Mouse (Mus musculus): Measurements from ENCODE around the gene Zfp704. TPM values are rescaled to one million over a fixed set of nuclear protein-coding genes. Genes with fewer than 3 reads are reported as not detected.

Gene Zfp704
- polyA plus RNA-seq, 2 experiments = 13.4 to 13.8 TPM

- no peak for ATAC-seq (ENCODE audit: low FRiP score, low read depth)
- Histone ChIP-seq H3K9ac (ENCODE audit: low read depth, low read length, severe bottlenecking) (no peak overlapping the region), H3K36me3 (ENCODE audit: control insufficient read depth, insufficient read depth, low read length) (peaks cover 5% of the 10 kb centered on the region; the same call in 1 of the 2 replicates), H3K4me2 (replicated peaks; ENCODE audit: low read depth, low read length, severe bottlenecking) (no peak overlapping the region; the same call in 1 of the 2 replicates), H3K27me3 (ENCODE audit: control insufficient read depth, insufficient read depth, low read length) (no peaks in the 10 kb centered on the region), H3K4me3 (replicated peaks; ENCODE audit: low read length) (no peak overlapping the region), H3K9me3 (ENCODE audit: control insufficient read depth, low read length) (no peaks in the 10 kb centered on the region), H3K4me1 (ENCODE audit: control insufficient read depth, insufficient read depth, low read length) (peaks cover 19% of the 10 kb centered on the region), H3K27ac (replicated peaks; ENCODE audit: low read depth, low read length) (no peak overlapping the region; the same call in 1 of the 2 replicates)
- peak; percentile 23 for DNase-seq (ENCODE audit: low spot score)
- WGBS = 33% methylated on average over 10 of the region's 10 CpGs
- TF ChIP-seq POLR2A (IDR thresholded peaks at IDR 0.05; ENCODE audit: borderline replicate concordance, extremely low read depth, insufficient read depth, insufficient read length) = no peak
Measured at GRCm38 (mm10) chr3:9568565-9569228, 41.2 kb downstream of the Zfp704 start.

GRCm38 (mm10) chr3:9567948-9568347 is 41.9 kb downstream of the Zfp704 start:
- DNase-seq (ENCODE audit: low spot score) (no peak), ATAC-seq (ENCODE audit: low FRiP score, low read depth) (no peak)
- Histone ChIP-seq H3K36me3 (ENCODE audit: control insufficient read depth, insufficient read depth, low read length) (peaks cover 6% of the 10 kb centered on the region), H3K9me3 (ENCODE audit: control insufficient read depth, low read length) (no peaks in the 10 kb centered on the region), H3K27me3 (ENCODE audit: control insufficient read depth, insufficient read depth, low read length) (no peaks in the 10 kb centered on the region), H3K4me3 (replicated peaks; ENCODE audit: low read length) (no peak overlapping the region), H3K9ac (ENCODE audit: low read depth, low read length, severe bottlenecking) (no peak overlapping the region), H3K4me2 (replicated peaks; ENCODE audit: low read depth, low read length, severe bottlenecking) (no peak overlapping the region; the same call in 1 of the 2 replicates), H3K27ac (replicated peaks; ENCODE audit: low read depth, low read length) (no peak overlapping the region), H3K4me1 (ENCODE audit: control insufficient read depth, insufficient read depth, low read length) (peaks cover 15% of the 10 kb centered on the region)
- no peak for TF ChIP-seq POLR2A (IDR thresholded peaks at IDR 0.05; ENCODE audit: borderline replicate concordance, extremely low read depth, insufficient read depth, insufficient read length)
- 81% methylated on average over 8 of the region's 8 CpGs for WGBS

GRCm38 (mm10) chr3:9566831-9567230 is 43.1 kb downstream of the Zfp704 start:
- WGBS = 73% methylated on average over 3 of the region's 3 CpGs
- no peak overlapping the region for H3K9ac ChIP-seq (ENCODE audit: low read depth, low read length, severe bottlenecking)
- DNase-seq (ENCODE audit: low spot score) = no peak
- H3K4me3 ChIP-seq (replicated peaks; ENCODE audit: low read length) = no peak overlapping the region
- H3K9me3 ChIP-seq (ENCODE audit: control insufficient read depth, low read length) = no peaks in the 10 kb centered on the region
- no peak overlapping the region for H3K4me2 ChIP-seq (replicated peaks; ENCODE audit: low read depth, low read length, severe bottlenecking)
- no peaks in the 10 kb centered on the region for H3K27me3 ChIP-seq (ENCODE audit: control insufficient read depth, insufficient read depth, low read length)
- peaks cover 15% of the 10 kb centered on the region for H3K4me1 ChIP-seq (ENCODE audit: control insufficient read depth, insufficient read depth, low read length)
- no peak for TF ChIP-seq POLR2A (IDR thresholded peaks at IDR 0.05; ENCODE audit: borderline replicate concordance, extremely low read depth, insufficient read depth, insufficient read length)
- no peak for ATAC-seq (ENCODE audit: low FRiP score, low read depth)
- peaks cover 10% of the 10 kb centered on the region for H3K36me3 ChIP-seq (ENCODE audit: control insufficient read depth, insufficient read depth, low read length)
- H3K27ac ChIP-seq (replicated peaks; ENCODE audit: low read depth, low read length) = no peak overlapping the region

GRCm38 (mm10) chr3:9563562-9563961 is 46.3 kb downstream of the Zfp704 start:
- no peaks in the 10 kb centered on the region for H3K9me3 ChIP-seq (ENCODE audit: control insufficient read depth, low read length)
- H3K4me2 ChIP-seq (replicated peaks; ENCODE audit: low read depth, low read length, severe bottlenecking) = no peak overlapping the region
- no peak overlapping the region for H3K27ac ChIP-seq (replicated peaks; ENCODE audit: low read depth, low read length)
- DNase-seq (ENCODE audit: low spot score) (no peak), ATAC-seq (ENCODE audit: low FRiP score, low read depth) (no peak)
- WGBS = 92% methylated on average over 7 of the region's 7 CpGs
- no peak overlapping the region for H3K9ac ChIP-seq (ENCODE audit: low read depth, low read length, severe bottlenecking)
- H3K4me1 ChIP-seq (ENCODE audit: control insufficient read depth, insufficient read depth, low read length) = peaks cover 11% of the 10 kb centered on the region
- H3K27me3 ChIP-seq (ENCODE audit: control insufficient read depth, insufficient read depth, low read length) = no peaks in the 10 kb centered on the region
- no peak for TF ChIP-seq POLR2A (IDR thresholded peaks at IDR 0.05; ENCODE audit: borderline replicate concordance, extremely low read depth, insufficient read depth, insufficient read length)
- peaks cover 10% of the 10 kb centered on the region for H3K36me3 ChIP-seq (ENCODE audit: control insufficient read depth, insufficient read depth, low read length)
- no peak overlapping the region for H3K4me3 ChIP-seq (replicated peaks; ENCODE audit: low read length)

GRCm38 (mm10) chr3:9562649-9563328 is 47.1 kb downstream of the Zfp704 start:
- no peaks in the 10 kb centered on the region for H3K27me3 ChIP-seq (ENCODE audit: control insufficient read depth, insufficient read depth, low read length)
- no peak overlapping the region for H3K4me2 ChIP-seq (replicated peaks; ENCODE audit: low read depth, low read length, severe bottlenecking)
- H3K9me3 ChIP-seq (ENCODE audit: control insufficient read depth, low read length) = no peaks in the 10 kb centered on the region
- 86% methylated on average over 11 of the region's 11 CpGs for WGBS
- no peak overlapping the region for H3K4me3 ChIP-seq (replicated peaks; ENCODE audit: low read length)
- H3K9ac ChIP-seq (ENCODE audit: low read depth, low read length, severe bottlenecking) = no peak overlapping the region
- no peak for ATAC-seq (ENCODE audit: low FRiP score, low read depth)
- DNase-seq (ENCODE audit: low spot score) = no peak
- H3K36me3 ChIP-seq (ENCODE audit: control insufficient read depth, insufficient read depth, low read length) = peaks cover 10% of the 10 kb centered on the region
- TF ChIP-seq POLR2A (IDR thresholded peaks at IDR 0.05; ENCODE audit: borderline replicate concordance, extremely low read depth, insufficient read depth, insufficient read length) = no peak
- H3K27ac ChIP-seq (replicated peaks; ENCODE audit: low read depth, low read length) = no peak overlapping the region
- peaks cover 3% of the 10 kb centered on the region for H3K4me1 ChIP-seq (ENCODE audit: control insufficient read depth, insufficient read depth, low read length)
